Mouse (Mus musculus): Measurements from ENCODE around the gene Tex33.

- no peak for TF ChIP-seq POLR2A (IDR thresholded peaks at IDR 0.05; ENCODE audit: low read depth, low read length)
- no peak for TF ChIP-seq CTCF (IDR thresholded peaks at IDR 0.05; ENCODE audit: borderline replicate concordance, insufficient read depth, low read length)
Observed at GRCm38 (mm10) chr15:78420395-78420794, 24.7 kb upstream of the Tex33 start.
